Mouse (Mus musculus) ES-Bruce4 (cell line): ENCODE data around the gene Pkp4. TPM values are rescaled to one million over a fixed set of nuclear protein-coding genes. Genes with fewer than 3 reads are reported as not detected.

Source experiments
- H3K27ac ChIP-seq: 2 replicates; pipeline ENCODE4 v1.5.1; 2012; ENCODE audit warnings: low read length, inconsistent platforms; ENCODE audit not compliant: insufficient read depth
- H3K27me3 ChIP-seq: 2 replicates; pipeline ENCODE4 v1.6.1; 2012; ENCODE audit warnings: mild to moderate bottlenecking, low read length, inconsistent platforms; ENCODE audit not compliant: control insufficient read depth, poor library complexity, insufficient read depth, severe bottlenecking
- H3K36me3 ChIP-seq: 2 replicates; pipeline ENCODE4 v1.6.1; 2012; ENCODE audit warnings: inconsistent platforms, mild to moderate bottlenecking, low read length, moderate library complexity; ENCODE audit not compliant: control insufficient read depth, poor library complexity, insufficient read depth, severe bottlenecking
- H3K4me1 ChIP-seq: one replicate; pipeline ENCODE4 v1.8.1; 2011; ENCODE audit warnings: low read length; ENCODE audit not compliant: control insufficient read depth, insufficient read depth
- H3K4me3 ChIP-seq: 2 replicates; pipeline ENCODE4 v1.5.1; 2011; ENCODE audit warnings: low read depth, mild to moderate bottlenecking, low read length
- H3K9ac ChIP-seq: 2 replicates; pipeline ENCODE4 v1.6.1; 2012; ENCODE audit warnings: low read depth, mild to moderate bottlenecking, inconsistent platforms; ENCODE audit not compliant: poor library complexity, severe bottlenecking
- H3K9me3 ChIP-seq: replicated peaks from 2 replicates; pipeline ENCODE4 v1.6.1; 2012; ENCODE audit warnings: mild to moderate bottlenecking, low read length, inconsistent platforms; ENCODE audit not compliant: control insufficient read depth, poor library complexity, insufficient read depth, severe bottlenecking
- CTCF ChIP-seq: IDR thresholded peaks from one replicate; pipeline ENCODE4 v1.8.1; 2011; ENCODE audit warnings: low read depth, low read length
- EP300 ChIP-seq: IDR thresholded peaks from 2 replicates; pipeline ENCODE4 v1.6.1; 2011; ENCODE audit warnings: low read depth, low read length; ENCODE audit not compliant: insufficient read depth
- POLR2A ChIP-seq: IDR thresholded peaks from one replicate; pipeline ENCODE4 v1.8.1; 2011; ENCODE audit warnings: low read length; ENCODE audit not compliant: insufficient read depth
- polyA plus RNA-seq: library from polyadenylated mRNA; stranded (reverse); fragments of >200 nt; gene quantifications from 2 replicates; pipeline ENCODE4 v1.2.4, GENCODE M21; 2011; ENCODE audit warnings: low read depth; ENCODE audit not compliant: missing spikeins, insufficient read depth, insufficient read length

Pkp4 gene
- polyA plus RNA-seq, 1 experiment, result 82.1 TPM

DNA sequence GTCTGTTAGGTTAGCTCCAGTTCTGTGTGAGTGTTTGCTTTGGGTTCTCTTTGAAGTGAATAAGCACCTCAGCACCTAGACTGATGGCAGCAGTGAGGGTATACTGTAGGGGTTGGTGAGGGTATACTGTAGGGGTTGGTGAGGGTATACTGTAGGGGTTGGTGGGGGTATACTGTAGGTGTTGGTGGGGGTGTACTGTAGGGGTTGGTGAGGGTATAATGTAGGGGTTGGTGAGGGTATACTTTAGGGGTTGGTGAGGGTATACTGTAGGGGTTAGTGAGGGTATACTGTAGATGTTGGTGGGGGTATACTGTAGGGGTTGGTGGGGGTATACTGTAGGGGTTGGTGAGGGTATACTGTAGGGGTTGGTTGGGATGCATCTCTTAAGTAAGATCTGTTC is 92.2 kb downstream of the Pkp4 start:
- TF ChIP-seq POLR2A (no peak), CTCF (no peak), EP300 (no peak)
- Histone ChIP-seq H3K9me3 (no peaks in the 10 kb centered on the region), H3K4me1 (peaks cover 1% of the 10 kb centered on the region), H3K36me3 (no peaks in the 10 kb centered on the region), H3K4me3 (no peak overlapping the region), H3K27ac (no peak overlapping the region), H3K27me3 (no peaks in the 10 kb centered on the region), H3K9ac (no peak overlapping the region)

DNA sequence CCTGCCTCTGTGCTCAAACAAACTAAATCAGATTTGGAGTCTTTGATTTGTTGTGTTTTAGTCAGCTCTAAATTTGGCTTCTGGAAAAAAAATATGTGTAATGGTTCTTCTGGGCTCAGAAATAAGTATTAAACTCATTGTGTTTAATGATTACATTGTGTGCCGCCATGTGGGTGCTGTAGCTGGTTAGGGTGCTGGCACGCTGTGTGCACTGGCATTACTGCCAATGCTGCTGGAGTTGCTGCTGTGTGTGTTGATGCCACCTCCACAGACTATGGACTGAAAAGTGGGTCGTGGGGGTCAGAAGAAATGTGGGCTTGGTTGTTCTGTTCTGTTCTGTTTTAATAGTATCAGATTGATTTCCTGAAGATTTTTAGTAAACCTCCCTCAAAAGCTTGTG is 92.8 kb downstream of the Pkp4 start:
- no peak for TF ChIP-seq CTCF
- no peak for TF ChIP-seq EP300
- peaks cover 1% of the 10 kb centered on the region for H3K4me1 ChIP-seq
- H3K9ac ChIP-seq, result no peak overlapping the region
- H3K9me3 ChIP-seq, result no peaks in the 10 kb centered on the region
- no peak overlapping the region for H3K4me3 ChIP-seq
- no peak overlapping the region for H3K27ac ChIP-seq
- no peaks in the 10 kb centered on the region for H3K36me3 ChIP-seq
- no peaks in the 10 kb centered on the region for H3K27me3 ChIP-seq

DNA sequence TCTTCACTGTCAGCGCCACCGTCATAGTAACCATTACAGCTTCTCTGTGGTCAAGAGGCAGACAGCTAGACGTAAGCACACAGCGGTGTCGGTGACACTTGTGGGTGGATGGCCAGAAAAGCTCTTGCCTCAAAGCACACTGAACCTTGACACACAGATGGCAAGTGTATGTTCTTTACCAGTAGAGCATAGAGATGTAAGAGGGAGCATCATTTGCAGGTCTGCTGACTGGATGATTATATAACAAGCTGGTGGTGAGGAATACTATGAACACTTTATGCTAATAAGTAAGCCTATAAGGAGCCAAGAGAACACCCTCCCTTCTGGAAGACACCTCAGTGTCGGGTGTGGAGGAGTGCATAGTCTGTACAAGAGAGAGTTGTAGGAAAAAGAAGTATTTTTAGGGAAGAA is 98.2 kb downstream of the Pkp4 start:
- Histone ChIP-seq H3K9ac (no peak overlapping the region), H3K27ac (no peak overlapping the region), H3K36me3 (no peaks in the 10 kb centered on the region; the same call in 1 of the 2 replicates), H3K4me3 (no peak overlapping the region), H3K9me3 (no peaks in the 10 kb centered on the region), H3K27me3 (no peaks in the 10 kb centered on the region), H3K4me1 (no peaks in the 10 kb centered on the region)
- no peak for TF ChIP-seq EP300
- TF ChIP-seq POLR2A, result no peak
- no peak for TF ChIP-seq CTCF

DNA sequence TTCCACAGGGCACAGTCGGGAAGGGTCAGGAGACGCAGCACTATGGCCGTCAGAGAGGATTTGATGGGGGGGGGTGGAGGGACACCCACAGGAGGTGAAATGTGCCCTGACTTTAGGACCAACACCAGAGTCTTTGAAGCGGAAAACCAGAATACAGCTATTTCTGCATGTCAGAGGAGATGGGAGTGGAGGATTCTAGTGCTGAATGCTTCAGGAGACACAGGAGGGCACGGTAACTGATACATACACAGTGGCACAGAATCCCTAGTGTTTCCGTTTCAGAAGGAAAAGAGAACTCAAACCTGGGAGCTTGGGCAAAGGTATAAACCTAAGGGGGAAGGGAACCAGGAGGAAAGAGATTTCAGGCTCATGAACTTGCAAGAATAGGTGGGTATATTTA is 98.7 kb downstream of the Pkp4 start:
- no peak overlapping the region for H3K4me3 ChIP-seq
- no peak overlapping the region for H3K9ac ChIP-seq
- no peaks in the 10 kb centered on the region for H3K4me1 ChIP-seq
- no peaks in the 10 kb centered on the region for H3K9me3 ChIP-seq
- TF ChIP-seq CTCF (no peak), EP300 (no peak), POLR2A (no peak)
- no peak overlapping the region for H3K27ac ChIP-seq
- H3K27me3 ChIP-seq, result no peaks in the 10 kb centered on the region
- H3K36me3 ChIP-seq, result no peaks in the 10 kb centered on the region; the same call in 1 of the 2 replicates

DNA sequence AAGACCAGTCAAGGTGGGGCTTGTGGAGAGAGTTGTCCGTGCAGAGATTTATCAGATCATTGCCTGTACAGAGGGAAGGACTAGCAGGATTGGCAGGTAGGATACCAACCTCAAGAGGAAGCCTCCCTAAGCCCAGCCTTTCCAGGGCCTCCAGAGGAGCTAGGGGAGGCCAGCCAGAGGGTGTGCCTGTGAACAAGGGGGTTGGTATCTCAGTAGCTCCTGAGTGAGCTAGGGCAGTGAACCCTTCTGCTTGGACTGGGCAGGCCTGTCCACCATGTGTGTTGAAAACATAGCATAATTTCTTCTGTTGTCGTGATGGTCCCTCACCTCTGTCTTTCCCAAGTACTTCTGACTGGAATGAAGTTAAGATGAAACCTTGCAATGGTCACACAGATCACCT is 100.6 kb downstream of the Pkp4 start:
- H3K4me3 ChIP-seq, result no peak overlapping the region
- no peaks in the 10 kb centered on the region for H3K9me3 ChIP-seq
- H3K4me1 ChIP-seq, result no peaks in the 10 kb centered on the region
- no peak overlapping the region for H3K9ac ChIP-seq
- no peak overlapping the region for H3K27ac ChIP-seq
- H3K36me3 ChIP-seq, result no peaks in the 10 kb centered on the region; the same call in 1 of the 2 replicates
- no peaks in the 10 kb centered on the region for H3K27me3 ChIP-seq
- no peak for TF ChIP-seq POLR2A

DNA sequence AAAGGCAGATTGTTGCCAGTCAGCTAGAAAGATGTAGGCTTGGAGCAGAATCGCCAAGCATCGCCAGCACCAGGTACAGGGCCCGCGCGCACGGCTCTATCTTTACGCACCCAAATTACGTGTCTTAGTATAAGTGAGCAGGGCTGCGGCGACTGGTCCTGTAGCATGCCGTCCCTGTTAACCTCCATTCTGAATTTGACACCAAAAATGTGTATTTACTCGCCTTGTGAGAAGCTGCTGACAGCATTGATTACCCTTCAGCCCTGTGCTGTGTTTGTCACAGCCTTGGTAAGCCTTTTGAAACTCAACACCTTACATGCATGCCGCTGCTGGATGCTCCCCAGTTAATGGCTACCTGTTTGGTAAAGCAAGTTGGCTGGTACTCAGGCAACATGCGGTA is 105.8 kb downstream of the Pkp4 start:
- H3K27me3 ChIP-seq, result no peaks in the 10 kb centered on the region
- TF ChIP-seq CTCF (no peak), EP300 (no peak), POLR2A (no peak)
- peaks cover 2% of the 10 kb centered on the region; the same call in 1 of the 2 replicates for H3K36me3 ChIP-seq
- no peak overlapping the region for H3K4me3 ChIP-seq
- H3K9ac ChIP-seq, result no peak overlapping the region
- no peaks in the 10 kb centered on the region for H3K9me3 ChIP-seq
- no peak overlapping the region for H3K27ac ChIP-seq
- H3K4me1 ChIP-seq, result no peaks in the 10 kb centered on the region

DNA sequence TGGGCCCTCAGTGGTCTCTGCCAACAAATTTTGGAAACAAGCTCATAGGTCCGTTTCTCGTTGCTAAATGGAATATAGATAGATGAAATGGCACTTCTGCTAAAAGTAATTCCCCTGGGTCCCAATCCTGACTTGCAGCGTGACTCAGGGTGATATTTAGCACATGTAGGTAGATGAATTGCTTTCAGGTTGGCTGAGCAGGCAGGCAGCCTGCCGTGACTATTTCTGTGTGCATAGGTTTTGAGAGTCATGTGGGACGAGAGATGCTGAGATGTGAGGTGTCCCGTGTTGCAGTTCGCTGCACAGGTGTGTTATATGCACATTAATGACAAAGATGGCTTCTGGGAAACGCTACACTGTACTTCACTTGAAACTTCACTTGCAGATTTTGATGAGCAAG is 111.2 kb downstream of the Pkp4 start:
- no peak overlapping the region for H3K9ac ChIP-seq
- TF ChIP-seq CTCF (no peak), EP300 (no peak), POLR2A (no peak)
- no peaks in the 10 kb centered on the region for H3K9me3 ChIP-seq

More for the DNA sequence above, 111.2 kb downstream of the Pkp4 start:
- H3K36me3 ChIP-seq, result peaks cover 2% of the 10 kb centered on the region; the same call in 1 of the 2 replicates
- no peaks in the 10 kb centered on the region for H3K27me3 ChIP-seq
- H3K4me3 ChIP-seq, result no peak overlapping the region
- no peak overlapping the region for H3K27ac ChIP-seq
- H3K4me1 ChIP-seq, result no peaks in the 10 kb centered on the region
